15 mouse cellular contexts compared by ENCODE assay signal in genomic region chr4:132501639-132502038, GRCm38 (mm10).
"Had no signal": no experiment of that assay in that cellular context is flagged by ENCODE, and none has a peak within 500 bp of the region (broad histone marks: within the 10 kb centered on the region; RNA-seq: fewer than 3 reads in every experiment).

No protein-coding gene starts in this region.

- H3K4me1 ChIP-seq: neural tube, embryonic 15.5 days had no signal

- DNase-seq: retina, postnatal 1 day; right cerebral cortex, adult 18-20 months; right cerebral cortex, postnatal 14 days; right cerebral cortex, postnatal 25 days; right cerebral cortex, postnatal 4 days; spleen, adult 18-20 months; thymus, adult 18-20 months; thymus, adult 2 months; thymus, postnatal 14 days; thymus, postnatal 25 days; thymus, postnatal 36 days; thymus, postnatal 4 days had no signal

- H3K4me3 ChIP-seq: neural tube, embryonic 15.5 days; stomach, embryonic 15.5 days had no signal

- H3K9me3 ChIP-seq: neural tube, embryonic 15.5 days; stomach, embryonic 15.5 days had no signal

- H3K9ac ChIP-seq: neural tube, embryonic 15.5 days; stomach, embryonic 15.5 days had no signal

- H3K27ac ChIP-seq: neural tube, embryonic 15.5 days; stomach, embryonic 15.5 days; stomach, postnatal 0 days had no signal

- H3K27me3 ChIP-seq: neural tube, embryonic 15.5 days; stomach, embryonic 15.5 days had no signal
